Mouse (Mus musculus): ENCODE measurements around the gene Fyttd1. TPM values are rescaled to one million over a fixed set of nuclear protein-coding genes. Genes with fewer than 3 reads are reported as not detected.

Fyttd1 gene
- polyA plus RNA-seq, 1 experiment from 2014 or later: 52.7 TPM

DNA sequence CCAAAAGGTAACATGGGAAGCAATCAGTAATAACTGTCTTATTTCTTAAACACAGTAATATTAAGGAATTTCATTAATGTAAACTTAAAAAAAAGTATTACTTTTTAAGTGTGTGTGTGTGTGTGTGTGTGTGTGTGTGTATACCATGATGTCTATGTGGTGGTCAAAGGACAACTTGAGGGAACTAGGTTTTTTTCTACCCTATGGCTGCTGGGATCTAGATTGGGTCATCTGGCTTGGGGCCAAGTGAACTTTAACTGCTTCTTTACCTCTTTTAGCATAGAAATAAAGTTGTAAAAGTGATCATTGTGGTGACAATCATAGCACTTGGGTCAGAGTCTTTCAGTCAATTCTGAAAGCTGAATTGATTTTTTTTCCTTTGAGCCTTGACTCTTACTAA lies 18.8 kb downstream of the Fyttd1 start:
- Histone ChIP-seq H3K9ac (ENCODE audit: low read depth, low read length) (no peak overlapping the region), H3K4me3 (ENCODE audit: low read depth, low read length) (no peak overlapping the region), H3K4me2 (replicated peaks; ENCODE audit: low read depth) (no peak overlapping the region), H3K4me1 (replicated peaks; ENCODE audit: control insufficient read depth, insufficient read depth, low read length) (no peaks in the 10 kb centered on the region), H3K9me3 (ENCODE audit: control insufficient read depth) (no peaks in the 10 kb centered on the region), H3K27ac (ENCODE audit: low read depth, low read length) (peak overlapping the region; percentile 2; the same call in 1 of the 2 replicates), H3K36me3 (ENCODE audit: control insufficient read depth, insufficient read depth) (peaks cover 45% of the 10 kb centered on the region), H3K27me3 (replicated peaks; ENCODE audit: control insufficient read depth, insufficient read depth, low read length) (no peaks in the 10 kb centered on the region)
- TF ChIP-seq CTCF (IDR thresholded peaks at IDR 0.05; ENCODE audit: low read depth): no peak
- peak; percentile 82 for ATAC-seq

DNA sequence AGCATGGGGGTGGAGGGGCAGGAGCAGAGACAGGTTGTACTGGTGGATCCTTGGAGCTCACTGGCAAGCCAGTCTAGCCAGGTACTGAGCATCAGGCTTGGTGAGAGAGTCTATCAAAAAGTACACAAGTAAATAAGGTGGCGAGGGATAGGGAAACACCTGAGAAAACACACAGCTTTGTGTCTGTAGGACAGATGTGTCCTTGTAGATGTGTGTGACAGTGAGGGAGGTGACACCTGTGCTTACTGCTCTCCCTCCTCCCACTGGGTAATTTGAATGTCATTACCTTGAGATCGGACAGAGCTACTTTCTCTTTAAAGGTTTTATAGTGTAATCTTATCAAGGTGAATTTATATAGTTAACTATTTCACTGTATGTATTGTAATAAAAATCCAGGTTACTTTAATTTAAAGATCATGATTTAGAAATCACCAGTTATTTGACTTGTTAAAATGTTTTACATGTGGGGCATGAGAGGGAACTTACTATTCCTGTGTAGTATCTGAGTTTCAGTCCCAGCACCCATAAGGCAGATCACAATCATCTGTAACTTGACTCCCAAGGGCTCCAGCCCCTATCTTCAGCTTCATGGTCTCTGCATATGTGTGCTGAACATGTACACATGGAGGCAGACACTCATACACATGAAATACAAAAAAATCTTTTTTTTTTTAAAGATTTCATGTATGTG lies 24.2 kb downstream of the Fyttd1 start:
- Histone ChIP-seq H3K9me3 (ENCODE audit: control insufficient read depth) (no peaks in the 10 kb centered on the region), H3K27me3 (replicated peaks; ENCODE audit: control insufficient read depth, insufficient read depth, low read length) (no peaks in the 10 kb centered on the region), H3K9ac (ENCODE audit: low read depth, low read length) (no peak overlapping the region), H3K4me3 (ENCODE audit: low read depth, low read length) (no peak overlapping the region), H3K4me2 (replicated peaks; ENCODE audit: low read depth) (no peak overlapping the region), H3K27ac (ENCODE audit: low read depth, low read length) (no peak overlapping the region), H3K4me1 (replicated peaks; ENCODE audit: control insufficient read depth, insufficient read depth, low read length) (no peaks in the 10 kb centered on the region), H3K36me3 (ENCODE audit: control insufficient read depth, insufficient read depth) (peaks cover 20% of the 10 kb centered on the region)
- TF ChIP-seq CTCF (IDR thresholded peaks at IDR 0.05; ENCODE audit: low read depth): no peak
- peak; percentile 49; the same call in 1 of the 2 replicates for ATAC-seq
- WGBS: 56% methylated on average over 2 of the region's 2 CpGs

GRCm38 (mm10) chr16:32902051-32902428 lies 24.7 kb downstream of the Fyttd1 start:
- H3K9ac ChIP-seq (ENCODE audit: low read depth, low read length): no peak overlapping the region
- no peak overlapping the region for H3K4me3 ChIP-seq (ENCODE audit: low read depth, low read length)
- peaks cover 23% of the 10 kb centered on the region for H3K36me3 ChIP-seq (ENCODE audit: control insufficient read depth, insufficient read depth)
- ATAC-seq: no peak
- no peaks in the 10 kb centered on the region for H3K9me3 ChIP-seq (ENCODE audit: control insufficient read depth)
- H3K27me3 ChIP-seq (replicated peaks; ENCODE audit: control insufficient read depth, insufficient read depth, low read length): no peaks in the 10 kb centered on the region
- TF ChIP-seq CTCF (IDR thresholded peaks at IDR 0.05; ENCODE audit: low read depth): no peak
- no peak overlapping the region for H3K27ac ChIP-seq (ENCODE audit: low read depth, low read length)
- no peaks in the 10 kb centered on the region for H3K4me1 ChIP-seq (replicated peaks; ENCODE audit: control insufficient read depth, insufficient read depth, low read length)
- WGBS: 68% methylated on average over 3 of the region's 3 CpGs
- no peak overlapping the region for H3K4me2 ChIP-seq (replicated peaks; ENCODE audit: low read depth)

DNA sequence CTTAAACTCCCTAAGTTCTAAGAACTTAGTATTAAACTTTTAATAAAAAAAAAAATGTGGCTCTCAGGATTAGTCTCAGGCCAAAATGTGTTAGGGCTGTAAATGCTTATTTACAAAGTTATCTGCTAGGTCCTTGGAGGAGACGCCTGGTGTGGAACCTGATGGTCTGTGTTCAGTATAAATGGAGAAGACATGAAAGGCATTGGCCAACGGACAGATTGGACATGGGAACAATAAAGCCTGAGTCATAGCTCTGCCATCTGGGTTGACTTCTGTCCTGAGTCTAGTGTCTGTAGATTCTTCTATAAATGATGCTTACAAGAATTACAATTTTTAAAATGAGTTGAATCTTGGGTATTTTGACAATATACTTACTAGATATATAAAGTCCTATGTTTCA lies 28.9 kb downstream of the Fyttd1 start:
- no peak for ATAC-seq
- Histone ChIP-seq H3K36me3 (ENCODE audit: control insufficient read depth, insufficient read depth) (peaks cover 17% of the 10 kb centered on the region), H3K27ac (ENCODE audit: low read depth, low read length) (no peak overlapping the region), H3K27me3 (replicated peaks; ENCODE audit: control insufficient read depth, insufficient read depth, low read length) (no peaks in the 10 kb centered on the region), H3K4me3 (ENCODE audit: low read depth, low read length) (no peak overlapping the region), H3K4me2 (replicated peaks; ENCODE audit: low read depth) (no peak overlapping the region), H3K4me1 (replicated peaks; ENCODE audit: control insufficient read depth, insufficient read depth, low read length) (no peaks in the 10 kb centered on the region), H3K9me3 (ENCODE audit: control insufficient read depth) (no peaks in the 10 kb centered on the region), H3K9ac (ENCODE audit: low read depth, low read length) (no peak overlapping the region)
- no peak for TF ChIP-seq CTCF (IDR thresholded peaks at IDR 0.05; ENCODE audit: low read depth)
- WGBS: 59% methylated on average over 2 of the region's 2 CpGs

DNA sequence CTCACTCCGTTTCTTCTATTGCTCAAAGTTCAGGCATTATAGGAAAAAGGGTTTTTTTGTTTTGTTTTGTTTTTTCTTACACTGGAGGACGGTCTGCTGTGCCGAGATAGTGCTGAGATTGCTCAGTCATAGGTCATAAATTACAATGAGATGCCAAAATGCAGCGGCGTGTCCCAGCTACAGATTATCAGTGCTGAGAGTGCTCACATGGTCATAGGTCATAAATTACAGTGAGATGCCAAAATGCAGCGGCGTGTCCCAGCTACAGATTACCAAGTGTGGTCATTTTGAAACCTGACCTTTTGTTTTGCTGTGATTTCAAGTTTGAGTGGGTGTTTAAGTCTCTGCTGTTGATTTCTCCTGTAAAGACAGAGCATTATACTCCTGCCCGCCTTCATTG lies 29.4 kb downstream of the Fyttd1 start:
- Histone ChIP-seq H3K36me3 (ENCODE audit: control insufficient read depth, insufficient read depth) (peaks cover 17% of the 10 kb centered on the region), H3K27me3 (replicated peaks; ENCODE audit: control insufficient read depth, insufficient read depth, low read length) (no peaks in the 10 kb centered on the region), H3K9ac (ENCODE audit: low read depth, low read length) (no peak overlapping the region), H3K27ac (ENCODE audit: low read depth, low read length) (no peak overlapping the region), H3K4me1 (replicated peaks; ENCODE audit: control insufficient read depth, insufficient read depth, low read length) (no peaks in the 10 kb centered on the region), H3K4me2 (replicated peaks; ENCODE audit: low read depth) (no peak overlapping the region), H3K9me3 (ENCODE audit: control insufficient read depth) (no peaks in the 10 kb centered on the region), H3K4me3 (ENCODE audit: low read depth, low read length) (no peak overlapping the region)
- 41% methylated on average over 8 of the region's 8 CpGs for WGBS
- TF ChIP-seq CTCF (IDR thresholded peaks at IDR 0.05; ENCODE audit: low read depth): no peak
- no peak for ATAC-seq

DNA sequence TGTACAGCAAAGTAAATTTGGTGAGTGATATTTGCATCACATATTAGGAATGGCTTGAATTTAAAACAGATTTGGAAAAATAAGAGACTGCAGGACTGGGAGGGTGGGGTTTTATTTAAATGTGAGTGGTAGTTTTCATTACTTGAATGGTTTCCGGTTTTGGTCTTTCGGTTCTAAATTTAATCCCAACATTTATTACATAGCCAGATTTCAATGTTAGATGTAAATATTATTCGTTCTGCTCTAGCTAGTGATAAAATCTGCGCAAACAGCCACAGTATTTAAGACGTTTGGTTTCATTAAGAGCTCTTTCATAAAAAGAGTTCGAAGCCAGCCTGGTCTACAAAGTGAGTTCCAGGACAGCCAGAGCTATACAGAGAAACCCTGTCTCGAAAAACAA lies 35.9 kb downstream of the Fyttd1 start:
- no peak for ATAC-seq
- Histone ChIP-seq H3K9ac (ENCODE audit: low read depth, low read length) (no peak overlapping the region), H3K36me3 (ENCODE audit: control insufficient read depth, insufficient read depth) (peaks cover 2% of the 10 kb centered on the region; the same call in 1 of the 2 replicates), H3K27me3 (replicated peaks; ENCODE audit: control insufficient read depth, insufficient read depth, low read length) (no peaks in the 10 kb centered on the region), H3K4me2 (replicated peaks; ENCODE audit: low read depth) (peak overlapping the region; percentile 70), H3K4me3 (ENCODE audit: low read depth, low read length) (no peak overlapping the region), H3K27ac (ENCODE audit: low read depth, low read length) (no peak overlapping the region), H3K9me3 (ENCODE audit: control insufficient read depth) (no peaks in the 10 kb centered on the region), H3K4me1 (replicated peaks; ENCODE audit: control insufficient read depth, insufficient read depth, low read length) (no peaks in the 10 kb centered on the region)
- no peak for TF ChIP-seq CTCF (IDR thresholded peaks at IDR 0.05; ENCODE audit: low read depth)
- 51% methylated on average over 7 of the region's 7 CpGs for WGBS

Measured in intestine, postnatal 0 days (tissue).